Mouse (Mus musculus) layer of hippocampus, postnatal 10 days (tissue): ENCODE data around the gene Manbal. TPM values are rescaled to one million over a fixed set of nuclear protein-coding genes. Genes with fewer than 3 reads are reported as not detected.

Experiments
- DNase-seq, 2 experiments: peaks; one replicate each; pipeline ENCODE4 v3.0.0; 2021; ENCODE audit warnings: low spot score in 2 of 2
- long read RNA-seq: library from polyadenylated mRNA; stranded (forward); transcript quantifications from one replicate; pipeline ENCODE4 v2.0.0, GENCODE M21; 2023
- total RNA-seq, 2 experiments: library from RNA; stranded (reverse); gene quantifications; 2 replicates each; pipeline ENCODE4 v1.2.3; 2021

The Manbal gene
- 10 to 100 TPM; 73.9 to 82.5 TPM for total RNA-seq
- long read RNA-seq, transcript Manbal-201 (3 exons, 1,107 nt), result major isoform, 109 of 157 reads
- long read RNA-seq, partial matches to known transcripts, result 39 of 157 reads
- long read RNA-seq, other reads (novel, unspliced or antisense), result 9 of 157 reads

GRCm38 (mm10) chr2:157367184-157367893, at the start of gene Manbal:
TSS of gene Manbal (plus strand) at chr2:157367594.
- peak; percentile 99 for DNase-seq

- DNase-seq, result no peak
Observed at GRCm38 (mm10) chr2:157320135-157320534, 47.3 kb upstream of the Manbal start.

- no peak for DNase-seq
Observed at GRCm38 (mm10) chr2:157320886-157321285, 46.5 kb upstream of the Manbal start.

- peak; percentile 31 to 49 for DNase-seq
Observed at GRCm38 (mm10) chr2:157322029-157322766, 45.2 kb upstream of the Manbal start.

GRCm38 (mm10) chr2:157325238-157325637, 42.2 kb upstream of the Manbal start:
- no peak for DNase-seq

- no peak for DNase-seq
Observed at GRCm38 (mm10) chr2:157328106-157328505, 39.3 kb upstream of the Manbal start.

GRCm38 (mm10) chr2:157328570-157328969, 38.8 kb upstream of the Manbal start:
- DNase-seq, result no peak

GRCm38 (mm10) chr2:157332059-157332458, 35.3 kb upstream of the Manbal start:
- DNase-seq, result no peak

- peak; percentile 79 to 83 for DNase-seq
Observed at GRCm38 (mm10) chr2:157338663-157339062, 28.7 kb upstream of the Manbal start.

GRCm38 (mm10) chr2:157339532-157339931, 27.9 kb upstream of the Manbal start:
- DNase-seq, result no peak

GRCm38 (mm10) chr2:157340221-157340741, 27.1 kb upstream of the Manbal start:
- DNase-seq, result peak; percentile 57 to 70

GRCm38 (mm10) chr2:157341554-157342270, 25.7 kb upstream of the Manbal start:
- peak; percentile 95 for DNase-seq

- DNase-seq, result no peak
Observed at GRCm38 (mm10) chr2:157342328-157342926, 25.0 kb upstream of the Manbal start.

- no peak for DNase-seq
Observed at GRCm38 (mm10) chr2:157343337-157343736, 24.1 kb upstream of the Manbal start.

- DNase-seq, result peak; percentile 74
Observed at GRCm38 (mm10) chr2:157347361-157348159, 19.8 kb upstream of the Manbal start, which contains the start of gene Ghrh. TSS of gene Ghrh (minus strand) at chr2:157347506.

- DNase-seq, result peak; percentile 29 to 38
Observed at GRCm38 (mm10) chr2:157349121-157349778, 18.1 kb upstream of the Manbal start.

- DNase-seq, result no peak
Observed at GRCm38 (mm10) chr2:157353183-157353582, 14.2 kb upstream of the Manbal start.

GRCm38 (mm10) chr2:157354106-157354505, 13.3 kb upstream of the Manbal start:
- no peak for DNase-seq

GRCm38 (mm10) chr2:157360028-157360427, 7.4 kb upstream of the Manbal start:
- no peak for DNase-seq
